Comparison of ENCODE assay signal across 7 mouse cellular contexts in the genomic region with DNA sequence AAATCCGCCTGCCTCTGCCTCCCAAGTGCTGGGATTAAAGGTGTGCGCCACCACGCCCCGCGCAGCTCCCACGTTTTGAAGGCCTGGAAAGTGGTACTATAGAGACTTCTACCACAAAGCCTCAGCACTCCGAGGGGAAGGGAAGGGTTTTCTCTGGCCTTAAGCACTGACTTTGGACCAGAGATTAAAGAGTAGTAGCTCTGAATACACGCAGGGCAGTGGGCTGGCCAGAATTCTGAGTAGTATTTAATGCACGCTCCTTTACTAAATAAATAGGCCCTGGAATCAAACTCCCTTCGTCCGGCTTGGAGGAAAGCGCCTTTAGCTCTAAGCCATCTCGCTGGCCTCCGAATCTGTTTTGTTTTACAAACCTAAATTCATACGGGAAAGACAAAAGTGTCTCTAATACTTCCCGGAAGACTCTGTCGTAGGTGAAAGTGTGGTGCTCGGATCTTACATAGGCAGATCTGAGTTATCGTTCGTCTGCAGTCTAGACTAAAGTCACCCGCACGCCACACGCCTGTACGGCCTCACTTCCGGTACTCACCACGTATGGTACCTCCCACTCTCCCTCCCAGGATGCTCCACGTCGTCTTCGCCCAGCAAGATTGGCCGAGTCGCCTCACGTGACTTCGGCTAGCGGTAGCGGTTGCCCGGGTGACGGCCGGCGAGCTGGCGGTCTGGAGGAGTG. TPM values are rescaled to one million over a fixed set of nuclear protein-coding genes. Genes with fewer than 3 reads are reported as not detected.
DNase-seq lines count a peak whose midpoint lies in the region; ATAC-seq lines count a peak whose summit lies in the region.

A gene (plus strand): TSS at position 648 of the 691 bp plus-strand sequence.

- H3K36me3 ChIP-seq in intestine, embryonic 15.5 days: no peaks in the 10 kb centered on the region
- peaks cover 14% of the 10 kb centered on the region; the same call in 1 of the 2 replicates for H3K36me3 ChIP-seq in midbrain, embryonic 10.5 days

- peak within 1 kb of the TSS; percentile 84 for H3K27ac ChIP-seq in intestine, embryonic 15.5 days
- H3K27ac ChIP-seq in midbrain, embryonic 10.5 days (replicated peaks): peak within 1 kb of the TSS; percentile 81

- peak within 1 kb of the TSS; percentile 62 for H3K9ac ChIP-seq in intestine, embryonic 15.5 days

- peaks cover 10% of the 10 kb centered on the region for H3K4me1 ChIP-seq in intestine, embryonic 15.5 days (replicated peaks)
- peaks cover 20% of the 10 kb centered on the region for H3K4me1 ChIP-seq in midbrain, embryonic 10.5 days

- no peaks in the 10 kb centered on the region for H3K27me3 ChIP-seq in intestine, embryonic 15.5 days (replicated peaks)
- H3K27me3 ChIP-seq in midbrain, embryonic 10.5 days (ENCODE audit: low read depth, poor library complexity, severe bottlenecking): no peaks in the 10 kb centered on the region

- H3K9me3 ChIP-seq in intestine, embryonic 15.5 days: no peaks in the 10 kb centered on the region
- no peaks in the 10 kb centered on the region for H3K9me3 ChIP-seq in midbrain, embryonic 10.5 days (replicated peaks)

- peak; percentile 99 for ATAC-seq in intestine, embryonic 15.5 days

- 3% methylated on average over 40 of the region's 40 CpGs for WGBS in intestine, embryonic 15.5 days
- 5% methylated on average over 40 of the region's 40 CpGs for WGBS in midbrain, embryonic 10.5 days

- H3K4me3 ChIP-seq in intestine, embryonic 15.5 days (replicated peaks): peak within 1 kb of the TSS; percentile 64
- H3K4me3 ChIP-seq in midbrain, embryonic 10.5 days: peak within 1 kb of the TSS; percentile 89

- intact Hi-C loops in gastrocnemius, postnatal 36 days (cut with DNase I): no loop called here
- intact Hi-C loops in left cerebral cortex, postnatal 25 days (cut with DNase I): no loop called here

- peak; percentile 87 to 89 for DNase-seq in adrenal gland, adult 18-20 months (ENCODE audit: low spot score in 2 of 2)
- peak; percentile 98 for DNase-seq in embryo, embryonic 11 days
- peak; percentile 86 to 92 for DNase-seq in gastrocnemius, postnatal 36 days
- peak; percentile 96 to 99 for DNase-seq in left cerebral cortex, postnatal 25 days (ENCODE audit: low spot score in 2 of 2)
- DNase-seq in midbrain, embryonic 10.5 days (ENCODE audit: low spot score): peak; percentile 97
- DNase-seq in right cerebral cortex, postnatal 4 days: peak; percentile 90

- H3K4me2 ChIP-seq in intestine, embryonic 15.5 days (replicated peaks): peak within 1 kb of the TSS; percentile 81

RNA-seq across cellular contexts. Expression of the gene that starts here (rescaled TPM):
- 1 to 10 TPM; 6.4 to 7.2 TPM for total RNA-seq in adrenal gland, adult 18-20 months (2021)
- 1 to 10 TPM; 1.7 to 1.9 TPM for total RNA-seq in gastrocnemius, postnatal 36 days (2021)
- 16.4 and 17.3 TPM in 2 replicates for polyA plus RNA-seq in intestine, embryonic 15.5 days (2015; fragmentation: Nextera tagmentation; extraction: Ambion mirVana)
- 10 to 100 TPM; 39.1 to 45.9 TPM for total RNA-seq in left cerebral cortex, postnatal 25 days (2021)
- polyA plus RNA-seq in midbrain, embryonic 10.5 days (2016; fragmentation: Nextera tagmentation; extraction: Ambion mirVana): 41.3 and 41.6 TPM in 2 replicates

Comparison
In these comparisons a context has a peak if more than half of its experiments do, and no peak if none do; other contexts are left out.
1. Peak in every context shown above with its lines: DNase-seq, ATAC-seq, H3K4me3 ChIP-seq and H3K27ac ChIP-seq.
2. RNA of the gene that starts here (total RNA-seq): 39.1 to 45.9 TPM in left cerebral cortex, postnatal 25 days; 6.4 to 7.2 TPM in adrenal gland, adult 18-20 months and 1.7 to 1.9 TPM in gastrocnemius, postnatal 36 days; every median in the first group is over 4 times any median in the second.